Mouse (Mus musculus) bone marrow macrophage, adult 2 months (primary cell): ENCODE measurements around the gene Rcor2.

Source experiments
- CTCF ChIP-seq: IDR thresholded peaks from 2 replicates; pipeline ENCODE4 v1.5.1; 2012; ENCODE audit warnings: low read depth, mild to moderate bottlenecking, low read length, moderate library complexity
- POLR2A ChIP-seq: IDR thresholded peaks from 2 replicates; pipeline ENCODE4 v1.6.1; 2012; ENCODE audit warnings: mild to moderate bottlenecking, low read depth, low read length, borderline replicate concordance

DNA sequence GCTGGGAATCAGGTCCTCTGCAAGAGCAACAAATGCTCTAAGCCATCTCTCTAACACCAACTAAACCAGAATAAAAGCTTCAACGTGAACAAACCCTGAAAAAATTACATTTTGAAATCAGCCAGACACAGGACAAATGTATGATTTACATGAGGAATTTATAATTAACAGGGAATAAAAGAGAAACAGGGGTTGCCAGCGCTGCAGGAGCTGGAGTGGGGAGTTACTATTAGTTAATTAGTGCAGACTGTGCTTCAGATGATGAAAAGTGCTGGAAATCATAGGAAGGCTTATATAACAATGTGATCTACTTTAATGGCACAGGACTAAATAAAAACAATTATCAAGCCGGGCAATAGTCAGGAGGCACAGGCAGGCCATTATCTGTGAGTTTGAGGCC lies 54.3 kb downstream of the Rcor2 start:
- TF ChIP-seq POLR2A (no peak), CTCF (no peak)
